Mouse (Mus musculus) lung, postnatal 25 days (tissue): ENCODE results near the gene Dock9.
"Not testable (repeated sequence)": the region's sequence is repeated elsewhere in the genome, so short reads cannot be mapped to it uniquely, and the experiment has no call there.

Experiments
- DNase-seq: peaks from one replicate; pipeline ENCODE4 v3.0.0; 2022; ENCODE audit warnings: low spot score

The Dock9 gene

GRCm38 (mm10) chr14:121700013-121700412 is 97.6 kb downstream of the Dock9 start:
- no peak for DNase-seq

GRCm38 (mm10) chr14:121698620-121698950 is 99.1 kb downstream of the Dock9 start:
- no peak for DNase-seq

GRCm38 (mm10) chr14:121697709-121698619 is 99.7 kb downstream of the Dock9 start:
- peak; percentile 86 for DNase-seq

- DNase-seq = no peak
These were observed 100.4 kb downstream of the Dock9 start for GRCm38 (mm10) chr14:121697143-121697680.

GRCm38 (mm10) chr14:121696429-121697118 is 101.1 kb downstream of the Dock9 start:
- no peak for DNase-seq

- no peak for DNase-seq
These were observed 102.9 kb downstream of the Dock9 start for GRCm38 (mm10) chr14:121694706-121695105.

- no peak for DNase-seq
These were observed 103.5 kb downstream of the Dock9 start for GRCm38 (mm10) chr14:121693991-121694594.

GRCm38 (mm10) chr14:121689649-121690048 is 108.0 kb downstream of the Dock9 start:
- DNase-seq = not testable (repeated sequence)

- no peak for DNase-seq
These were observed 109.5 kb downstream of the Dock9 start for GRCm38 (mm10) chr14:121688175-121688574.

GRCm38 (mm10) chr14:121687274-121687673 is 110.4 kb downstream of the Dock9 start:
- no peak for DNase-seq

GRCm38 (mm10) chr14:121678913-121679312 is 118.7 kb downstream of the Dock9 start:
- DNase-seq = no peak

GRCm38 (mm10) chr14:121678445-121678844 is 119.2 kb downstream of the Dock9 start:
- peak; percentile 35 for DNase-seq

- no peak for DNase-seq
These were observed 120.9 kb downstream of the Dock9 start for GRCm38 (mm10) chr14:121676596-121677330.

- DNase-seq = no peak
These were observed 121.5 kb downstream of the Dock9 start for GRCm38 (mm10) chr14:121676121-121676591.

GRCm38 (mm10) chr14:121675579-121675978 is 122.1 kb downstream of the Dock9 start:
- peak; percentile 50 for DNase-seq

GRCm38 (mm10) chr14:121675146-121675545 is 122.5 kb downstream of the Dock9 start:
- no peak for DNase-seq

- no peak for DNase-seq
These were observed 127.6 kb downstream of the Dock9 start for GRCm38 (mm10) chr14:121670016-121670415.

GRCm38 (mm10) chr14:121666641-121667274 is 130.9 kb downstream of the Dock9 start:
- no peak for DNase-seq

- no peak for DNase-seq
These were observed 131.9 kb downstream of the Dock9 start for GRCm38 (mm10) chr14:121665693-121666273.

- no peak for DNase-seq
These were observed 133.7 kb downstream of the Dock9 start for GRCm38 (mm10) chr14:121663913-121664312.

GRCm38 (mm10) chr14:121660918-121661317 is 136.7 kb downstream of the Dock9 start:
- DNase-seq = peak; percentile 84
